Mouse (Mus musculus): Measurements from ENCODE around the gene Large1. TPM values are rescaled to one million over a fixed set of nuclear protein-coding genes. Genes with fewer than 3 reads are reported as not detected.

Large1 gene
- polyA plus RNA-seq, 1 experiment from 2014 or later, result 4.2 TPM

GRCm38 (mm10) chr8:72777797-72778196 is 575.5 kb downstream of the Large1 start:
- H3K9ac ChIP-seq (ENCODE audit: low read depth, low read length), result no peak overlapping the region
- no peaks in the 10 kb centered on the region for H3K27me3 ChIP-seq (ENCODE audit: insufficient read depth, low read length)
- no peak overlapping the region for H3K4me3 ChIP-seq (replicated peaks; ENCODE audit: low read depth, low read length)
- H3K9me3 ChIP-seq (replicated peaks; ENCODE audit: low read length), result no peaks in the 10 kb centered on the region
- H3K4me1 ChIP-seq (replicated peaks; ENCODE audit: insufficient read depth, low read length), result no peaks in the 10 kb centered on the region
- DNase-seq (ENCODE audit: low spot score) (no peak), ATAC-seq (replicated peaks; ENCODE audit: low FRiP score, low read depth) (no peak)
- no peak overlapping the region for H3K27ac ChIP-seq
- no peak for TF ChIP-seq CTCF (IDR thresholded peaks at IDR 0.05; ENCODE audit: low read depth)
- 72% methylated on average over 1 of the region's 1 CpGs for WGBS
- no peak overlapping the region for H3K4me2 ChIP-seq (ENCODE audit: low read length)
- H3K36me3 ChIP-seq (ENCODE audit: insufficient read depth, low read length), result no peaks in the 10 kb centered on the region

- WGBS, result 30% methylated on average over 7 of the region's 7 CpGs
- Histone ChIP-seq H3K9me3 (replicated peaks; ENCODE audit: low read length) (no peaks in the 10 kb centered on the region), H3K4me3 (replicated peaks; ENCODE audit: low read depth, low read length) (no peak overlapping the region), H3K27me3 (ENCODE audit: insufficient read depth, low read length) (no peaks in the 10 kb centered on the region), H3K4me1 (replicated peaks; ENCODE audit: insufficient read depth, low read length) (no peaks in the 10 kb centered on the region), H3K4me2 (ENCODE audit: low read length) (no peak overlapping the region), H3K9ac (ENCODE audit: low read depth, low read length) (no peak overlapping the region), H3K27ac (no peak overlapping the region), H3K36me3 (ENCODE audit: insufficient read depth, low read length) (no peaks in the 10 kb centered on the region)
- no peak for DNase-seq (ENCODE audit: low spot score)
- no peak for TF ChIP-seq CTCF (IDR thresholded peaks at IDR 0.05; ENCODE audit: low read depth)
- ATAC-seq (replicated peaks; ENCODE audit: low FRiP score, low read depth), result no peak
These were observed 586.6 kb downstream of the Large1 start for GRCm38 (mm10) chr8:72766777-72767176.

- no peak for TF ChIP-seq CTCF (IDR thresholded peaks at IDR 0.05; ENCODE audit: low read depth)
- H3K27me3 ChIP-seq (ENCODE audit: insufficient read depth, low read length), result no peaks in the 10 kb centered on the region
- no peaks in the 10 kb centered on the region for H3K36me3 ChIP-seq (ENCODE audit: insufficient read depth, low read length)
- 76% methylated on average over 4 of the region's 4 CpGs for WGBS
- no peak overlapping the region for H3K9ac ChIP-seq (ENCODE audit: low read depth, low read length)
- H3K4me2 ChIP-seq (ENCODE audit: low read length), result no peak overlapping the region
- H3K9me3 ChIP-seq (replicated peaks; ENCODE audit: low read length), result no peaks in the 10 kb centered on the region
- no peak overlapping the region for H3K27ac ChIP-seq
- DNase-seq (ENCODE audit: low spot score) (no peak), ATAC-seq (replicated peaks; ENCODE audit: low FRiP score, low read depth) (no peak)
- H3K4me1 ChIP-seq (replicated peaks; ENCODE audit: insufficient read depth, low read length), result no peaks in the 10 kb centered on the region
- no peak overlapping the region for H3K4me3 ChIP-seq (replicated peaks; ENCODE audit: low read depth, low read length)
These were observed 587.6 kb downstream of the Large1 start for GRCm38 (mm10) chr8:72765696-72766095.

Small RNA genes within 50 kb of the gene (microRNA-seq; reads per million reads assigned to microRNA genes)
- not detected for gene Mir28b
